Mouse (Mus musculus) brain, embryonic 14.5 days (tissue): ENCODE measurements at regions not wholly inside any gene's neighbourhood (a gene's known extent, or its start where the extent isn't known, plus 50 kb on each side); places are given as distances from the start of the nearest gene placed in this dataset.

Experiments
- CTCF ChIP-seq: fragments of 200-500 bp; IDR thresholded peaks from 2 replicates; pipeline ENCODE4 v1.5.1; 2012; ENCODE audit warnings: inconsistent platforms, mild to moderate bottlenecking, moderate library complexity, borderline replicate concordance; ENCODE audit not compliant: insufficient read depth, insufficient read length; ENCODE audit errors: extremely low read depth
- POLR2A ChIP-seq: fragments of 200-500 bp; IDR thresholded peaks from 2 replicates; pipeline ENCODE4 v1.6.1; 2012; ENCODE audit warnings: mild to moderate bottlenecking, inconsistent platforms, borderline replicate concordance; ENCODE audit not compliant: poor library complexity, insufficient read depth, insufficient read length, severe bottlenecking; ENCODE audit errors: extremely low read depth

GRCm38 (mm10) chr17:73027122-73027521 lies 80.7 kb upstream of the Lclat1 start:
- TF ChIP-seq CTCF (no peak), POLR2A (no peak)
